ENCODE assay signal across 8 mouse cellular contexts in the genomic region with DNA sequence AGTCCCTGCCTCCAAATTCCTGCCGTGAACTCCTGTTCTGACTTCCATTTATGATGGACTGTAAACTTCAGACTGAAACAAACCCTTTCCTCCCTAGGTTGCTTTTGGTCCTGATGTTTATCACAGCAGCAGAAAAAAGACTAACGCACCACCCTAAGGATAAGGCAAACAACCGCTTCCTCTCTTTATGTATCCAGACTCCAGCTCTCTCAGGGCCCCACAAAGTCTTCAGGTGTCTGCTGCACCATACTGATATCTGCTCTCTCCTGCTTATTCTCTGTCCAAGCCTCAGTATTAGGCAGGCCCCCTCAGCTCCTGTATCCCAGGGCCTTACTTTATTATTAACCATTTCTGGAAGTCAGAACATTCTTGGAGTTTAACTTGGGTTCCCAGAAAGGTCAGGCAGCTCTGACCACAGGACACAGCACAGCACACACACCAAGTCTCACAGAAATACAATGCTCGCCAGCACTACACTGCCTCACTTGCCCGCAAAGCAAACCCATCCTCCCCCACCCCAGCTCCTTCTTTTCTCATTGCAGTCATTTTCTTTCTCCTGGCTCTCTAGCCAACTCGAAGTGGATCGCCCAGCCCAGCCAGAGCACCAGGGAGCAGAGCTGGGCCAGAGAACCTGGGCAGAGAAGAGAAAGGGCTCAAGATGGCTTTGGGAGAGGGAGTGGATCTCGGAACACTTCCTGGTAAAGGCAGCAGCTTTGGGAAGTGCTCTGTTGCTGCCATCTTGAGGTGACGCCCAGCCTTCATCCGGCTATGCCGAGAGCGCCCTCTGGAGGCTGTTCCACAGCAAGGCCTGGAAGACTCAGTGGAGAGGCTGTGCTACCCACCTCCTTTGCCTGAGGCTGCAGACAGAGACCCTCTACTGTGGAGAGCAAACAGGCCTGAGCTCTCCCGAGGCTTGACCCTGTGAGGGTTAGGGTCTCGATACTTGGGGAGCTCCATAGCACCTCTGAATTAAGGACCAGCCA. TPM values are rescaled to one million over a fixed set of nuclear protein-coding genes. Genes with fewer than 3 reads are reported as not detected.
A peak's percentile ranks its signal among the peaks of the same experiment; 100 is the strongest.
DNase-seq lines count a peak whose midpoint lies in the region; ATAC-seq and TF ChIP-seq lines count a peak whose summit lies in the region.

No protein-coding gene starts in this region.

- peak; percentile 55 for ATAC-seq in embryonic facial prominence, embryonic 15.5 days (ENCODE audit: insufficient number of reproducible peaks, low FRiP score, low TSS enrichment, low read depth)
- peak; percentile 36 for ATAC-seq in heart, embryonic 12.5 days (ENCODE audit: insufficient number of reproducible peaks, low FRiP score)
- ATAC-seq in kidney, embryonic 15.5 days (replicated peaks; ENCODE audit: low FRiP score), result peak; percentile 53

- no peak overlapping the region for H3K4me3 ChIP-seq in C2C12 (ENCODE audit: insufficient read depth, poor library complexity, severe bottlenecking)
- no peak overlapping the region for H3K4me3 ChIP-seq in bone marrow, adult 2 months (replicated peaks; ENCODE audit: control insufficient read depth, low read depth, low read length)
- no peak overlapping the region; the same call in 1 of the 2 replicates for H3K4me3 ChIP-seq in embryonic facial prominence, embryonic 15.5 days (replicated peaks)
- peak overlapping the region; percentile 14 for H3K4me3 ChIP-seq in heart, embryonic 12.5 days
- H3K4me3 ChIP-seq in kidney, embryonic 15.5 days (replicated peaks), result no peak overlapping the region

- no peaks in the 10 kb centered on the region for H3K9me3 ChIP-seq in embryonic facial prominence, embryonic 15.5 days (replicated peaks)
- H3K9me3 ChIP-seq in heart, embryonic 12.5 days (replicated peaks), result no peaks in the 10 kb centered on the region
- H3K9me3 ChIP-seq in kidney, embryonic 15.5 days (replicated peaks), result no peaks in the 10 kb centered on the region

- H3K79me3 ChIP-seq in C2C12 (ENCODE audit: low read depth), result no peaks in the 10 kb centered on the region

- peak; percentile 88 for DNase-seq in liver
- DNase-seq in monocyte, adult 2 months (ENCODE audit: low read depth in 1 of 2, low spot score in 2 of 2), result peak; percentile 58 to 73
- peak; percentile 68 to 89 for DNase-seq in spleen, postnatal 10 days (ENCODE audit: low spot score in 2 of 2)

- H3ac ChIP-seq in C2C12 (ENCODE audit: control insufficient read depth, insufficient read length, low read depth), result no peak overlapping the region

- 0 out of 2 replicates have a peak overlapping the region, but pooled peaks have one; percentile 5 for H3K27ac ChIP-seq in bone marrow, adult 2 months (ENCODE audit: control insufficient read depth, insufficient read depth, low read depth, low read length, poor library complexity)
- H3K27ac ChIP-seq in embryonic facial prominence, embryonic 15.5 days (replicated peaks), result peak overlapping the region; percentile 55; the same call in 1 of the 2 replicates
- H3K27ac ChIP-seq in heart, embryonic 12.5 days (ENCODE audit: poor library complexity, severe bottlenecking), result no peak overlapping the region
- H3K27ac ChIP-seq in kidney, embryonic 15.5 days, result peak overlapping the region; percentile 74

- TF ChIP-seq CTCF in C2C12 (IDR thresholded peaks at IDR 0.05; ENCODE audit: control insufficient read depth, insufficient read depth, insufficient read length), result peak; percentile 93
- peak; percentile 95 for TF ChIP-seq CTCF in bone marrow, adult 2 months (IDR thresholded peaks at IDR 0.05; ENCODE audit: control insufficient read depth, insufficient read depth, low read length)

- H3K4me2 ChIP-seq in embryonic facial prominence, embryonic 15.5 days (replicated peaks), result peak overlapping the region; percentile 37
- H3K4me2 ChIP-seq in heart, embryonic 12.5 days, result peak overlapping the region; percentile 57
- H3K4me2 ChIP-seq in kidney, embryonic 15.5 days, result peak overlapping the region; percentile 51

- H3K27me3 ChIP-seq in C2C12 (ENCODE audit: control insufficient read depth, insufficient read depth, insufficient read length), result no peaks in the 10 kb centered on the region
- no peaks in the 10 kb centered on the region for H3K27me3 ChIP-seq in embryonic facial prominence, embryonic 15.5 days
- peaks cover 4% of the 10 kb centered on the region; the same call in 1 of the 2 replicates for H3K27me3 ChIP-seq in heart, embryonic 12.5 days (replicated peaks)
- H3K27me3 ChIP-seq in kidney, embryonic 15.5 days, result 0 out of 2 replicates have a peak, but pooled peaks cover 3% of the 10 kb centered on the region

- no peak overlapping the region for H3K9ac ChIP-seq in embryonic facial prominence, embryonic 15.5 days
- H3K9ac ChIP-seq in heart, embryonic 12.5 days, result peak overlapping the region; percentile 24; the same call in 1 of the 2 replicates
- H3K9ac ChIP-seq in kidney, embryonic 15.5 days, result 0 out of 2 replicates have a peak overlapping the region, but pooled peaks have one; percentile 26

- 42% methylated on average over 14 of the region's 14 CpGs for WGBS in bone marrow, adult 2 months
- 30% methylated on average over 14 of the region's 14 CpGs for WGBS in embryonic facial prominence, embryonic 15.5 days
- 29% methylated on average over 14 of the region's 14 CpGs for WGBS in heart, embryonic 12.5 days
- 28% methylated on average over 14 of the region's 14 CpGs for WGBS in kidney, embryonic 15.5 days

- H3K79me2 ChIP-seq in C2C12 (ENCODE audit: control insufficient read depth, insufficient read depth), result no peaks in the 10 kb centered on the region

- no peaks in the 10 kb centered on the region for H3K36me3 ChIP-seq in C2C12 (ENCODE audit: control insufficient read depth, insufficient read depth)
- H3K36me3 ChIP-seq in embryonic facial prominence, embryonic 15.5 days, result no peaks in the 10 kb centered on the region
- no peaks in the 10 kb centered on the region for H3K36me3 ChIP-seq in heart, embryonic 12.5 days
- H3K36me3 ChIP-seq in kidney, embryonic 15.5 days, result no peaks in the 10 kb centered on the region

- H3K4me1 ChIP-seq in bone marrow, adult 2 months (ENCODE audit: control insufficient read depth, insufficient read depth, low read length), result peaks cover 4% of the 10 kb centered on the region; the same call in 1 of the 2 replicates
- H3K4me1 ChIP-seq in embryonic facial prominence, embryonic 15.5 days, result peaks cover 48% of the 10 kb centered on the region
- peaks cover 28% of the 10 kb centered on the region for H3K4me1 ChIP-seq in heart, embryonic 12.5 days (replicated peaks)
- H3K4me1 ChIP-seq in kidney, embryonic 15.5 days, result peaks cover 47% of the 10 kb centered on the region

- no peak for TF ChIP-seq POLR2A in bone marrow, adult 2 months (IDR thresholded peaks at IDR 0.05; ENCODE audit: borderline replicate concordance, control insufficient read depth, low read depth, low read length)

TF ChIP-seq in C2C12, 6 proteins besides CTCF, POLR2A, EP300 and RAD21:
- TF ChIP-seq FOSL1 (IDR thresholded peaks at IDR 0.05; ENCODE audit: insufficient read depth, low read length, poor library complexity, severe bottlenecking) (no peak), MYOG (IDR thresholded peaks at IDR 0.05; ENCODE audit: control insufficient read depth, extremely low read depth, insufficient read length) (no peak), CEBPB (IDR thresholded peaks at IDR 0.05; ENCODE audit: low read depth) (no peak), USF1 (IDR thresholded peaks at IDR 0.05; ENCODE audit: low read depth) (no peak), MAX (IDR thresholded peaks at IDR 0.05) (no peak), MYOD1 (IDR thresholded peaks at IDR 0.05; ENCODE audit: control insufficient read depth, insufficient read length, low read depth) (no peak)

RNA-seq across cellular contexts. Expression of a gene that starts 1.4 kb away (rescaled TPM):
- polyA plus RNA-seq in C2C12 (2012; fragmentation: generic; extraction: Trizol), result 0.04 TPM
- polyA plus RNA-seq in bone marrow, adult 2 months (2011; ENCODE audit: insufficient read depth, insufficient read length, low replicate concordance, missing spikeins), result not detected in 2 replicates
- 10.8 and 11.7 TPM in 2 replicates for polyA plus RNA-seq in embryonic facial prominence, embryonic 15.5 days (2015; fragmentation: Nextera tagmentation; extraction: Ambion mirVana)
- polyA plus RNA-seq in heart, embryonic 12.5 days (2016; fragmentation: Nextera tagmentation; extraction: Ambion mirVana), result not detected in 2 replicates
- polyA plus RNA-seq in kidney, embryonic 15.5 days (2015; fragmentation: Nextera tagmentation; extraction: Ambion mirVana), result 0.21 and 0.24 TPM in 2 replicates

RNA-seq across cellular contexts. Expression of a gene that starts 11.8 kb away (rescaled TPM):
- 0.18 TPM for polyA plus RNA-seq in C2C12 (2012; fragmentation: generic; extraction: Trizol)
- not detected in 2 replicates for polyA plus RNA-seq in bone marrow, adult 2 months (2011; ENCODE audit: insufficient read depth, insufficient read length, low replicate concordance, missing spikeins)
- 9.6 and 11.1 TPM in 2 replicates for polyA plus RNA-seq in embryonic facial prominence, embryonic 15.5 days (2015; fragmentation: Nextera tagmentation; extraction: Ambion mirVana)
- polyA plus RNA-seq in heart, embryonic 12.5 days (2016; fragmentation: Nextera tagmentation; extraction: Ambion mirVana), result 0.18 and 0.49 TPM in 2 replicates
- 0.19 and 0.29 TPM in 2 replicates for polyA plus RNA-seq in kidney, embryonic 15.5 days (2015; fragmentation: Nextera tagmentation; extraction: Ambion mirVana)

RNA-seq across cellular contexts. Expression of a gene that starts 16.2 kb away (rescaled TPM):
- polyA plus RNA-seq in C2C12 (2012; fragmentation: generic; extraction: Trizol), result 0.01 TPM
- polyA plus RNA-seq in bone marrow, adult 2 months (2011; ENCODE audit: insufficient read depth, insufficient read length, low replicate concordance, missing spikeins), result not detected in 2 replicates
- 6.3 and 6.5 TPM in 2 replicates for polyA plus RNA-seq in embryonic facial prominence, embryonic 15.5 days (2015; fragmentation: Nextera tagmentation; extraction: Ambion mirVana)
- polyA plus RNA-seq in heart, embryonic 12.5 days (2016; fragmentation: Nextera tagmentation; extraction: Ambion mirVana), result 0.77 TPM in 2 replicates
- polyA plus RNA-seq in kidney, embryonic 15.5 days (2015; fragmentation: Nextera tagmentation; extraction: Ambion mirVana), result 0.42 and 3.7 TPM in 2 replicates

RNA-seq across cellular contexts. Expression of a gene that starts 17.2 kb away (rescaled TPM):
- 0.44 TPM for polyA plus RNA-seq in C2C12 (2012; fragmentation: generic; extraction: Trizol)
- polyA plus RNA-seq in bone marrow, adult 2 months (2011; ENCODE audit: insufficient read depth, insufficient read length, low replicate concordance, missing spikeins), result 4.4 TPM in 1 of 2 replicates, not detected in the other
- 17.2 and 17.7 TPM in 2 replicates for polyA plus RNA-seq in embryonic facial prominence, embryonic 15.5 days (2015; fragmentation: Nextera tagmentation; extraction: Ambion mirVana)
- 5.4 and 5.8 TPM in 2 replicates for polyA plus RNA-seq in heart, embryonic 12.5 days (2016; fragmentation: Nextera tagmentation; extraction: Ambion mirVana)
- polyA plus RNA-seq in kidney, embryonic 15.5 days (2015; fragmentation: Nextera tagmentation; extraction: Ambion mirVana), result 8.6 and 8.8 TPM in 2 replicates

RNA-seq across cellular contexts. Expression of a gene that starts 22.5 kb away (rescaled TPM):
- polyA plus RNA-seq in C2C12 (2012; fragmentation: generic; extraction: Trizol), result 5.6 TPM
- polyA plus RNA-seq in bone marrow, adult 2 months (2011; ENCODE audit: insufficient read depth, insufficient read length, low replicate concordance, missing spikeins), result 8.6 and 19.3 TPM in 2 replicates
- 6.8 and 7.0 TPM in 2 replicates for polyA plus RNA-seq in embryonic facial prominence, embryonic 15.5 days (2015; fragmentation: Nextera tagmentation; extraction: Ambion mirVana)
- polyA plus RNA-seq in heart, embryonic 12.5 days (2016; fragmentation: Nextera tagmentation; extraction: Ambion mirVana), result 4.1 and 5.3 TPM in 2 replicates
- 3.7 and 4.7 TPM in 2 replicates for polyA plus RNA-seq in kidney, embryonic 15.5 days (2015; fragmentation: Nextera tagmentation; extraction: Ambion mirVana)
